Mouse (Mus musculus) forebrain, embryonic 16.5 days (tissue): ENCODE results near the gene Abca7. TPM values are rescaled to one million over a fixed set of nuclear protein-coding genes. Genes with fewer than 3 reads are reported as not detected.
"Not testable (repeated sequence)": the region's sequence is repeated elsewhere in the genome, so short reads cannot be mapped to it uniquely, and the experiment has no call there.

Experiments used
- ATAC-seq: fragments of 200-750 bp; cut with Nextera tagmentation; 2 replicates; pipeline ENCODE4 v1.8.0; 2017; ENCODE audit warnings: mild to moderate bottlenecking, moderate library complexity
- H3K27ac ChIP-seq: fragments of 300-500 bp; sonication (generic); 2 replicates; pipeline ENCODE4 v1.5.1; 2014; ENCODE audit warnings: low read length, control low read depth
- H3K27me3 ChIP-seq: fragments of 300-500 bp; sonication (generic); replicated peaks from 2 replicates; pipeline ENCODE4 v1.6.1; 2014; ENCODE audit warnings: low read length; ENCODE audit not compliant: control insufficient read depth, insufficient read depth
- H3K36me3 ChIP-seq: fragments of 300-500 bp; sonication (generic); 2 replicates; pipeline ENCODE4 v1.6.1; 2014; ENCODE audit not compliant: control insufficient read depth, insufficient read depth
- H3K4me1 ChIP-seq: fragments of 300-500 bp; sonication (generic); replicated peaks from 2 replicates; pipeline ENCODE4 v1.6.1; 2014; ENCODE audit warnings: low read length; ENCODE audit not compliant: control insufficient read depth, insufficient read depth
- H3K4me2 ChIP-seq: fragments of 300-500 bp; sonication (generic); 2 replicates; pipeline ENCODE4 v1.6.1; 2014; ENCODE audit warnings: mild to moderate bottlenecking, low read length, control low read depth
- H3K4me3 ChIP-seq: fragments of 300-500 bp; sonication (generic); replicated peaks from 2 replicates; pipeline ENCODE4 v1.5.1; 2014; ENCODE audit warnings: mild to moderate bottlenecking, low read length, control low read depth
- H3K9ac ChIP-seq: fragments of 300-500 bp; sonication (generic); replicated peaks from 2 replicates; pipeline ENCODE4 v1.6.1; 2014; ENCODE audit warnings: low read depth, low read length, control low read depth
- H3K9me3 ChIP-seq: fragments of 300-500 bp; sonication (generic); 2 replicates; pipeline ENCODE4 v1.6.1; 2016; ENCODE audit warnings: low read length; ENCODE audit not compliant: control insufficient read depth
- WGBS: fragments of 180-500 bp; shearing (Covaris S2); extraction: QIAGEN DNeasy Blood & Tissue Kit; methylation state at CpG from one replicate; pipeline ENCODE4 v1.1.7; 2014; 5-methylcytosine and 5-hydroxymethylcytosine counted together
- polyA plus RNA-seq: library from polyadenylated mRNA; unstranded; fragments of >200 nt; fragmentation: Nextera tagmentation; extraction: Ambion mirVana; gene quantifications from 2 replicates; pipeline ENCODE4 v1.2.1, GENCODE M21; 2015

The Abca7 gene
- polyA plus RNA-seq, 1 experiment from 2014 or later: 4.7 TPM

- H3K27me3 ChIP-seq: no peaks in the 10 kb centered on the region
- no peaks in the 10 kb centered on the region for H3K9me3 ChIP-seq
- H3K27ac ChIP-seq: no peak overlapping the region
- no peak for ATAC-seq
- no peak overlapping the region for H3K4me3 ChIP-seq
- no peak overlapping the region for H3K4me2 ChIP-seq
- H3K9ac ChIP-seq: no peak overlapping the region
- no peaks in the 10 kb centered on the region; the same call in 1 of the 2 replicates for H3K36me3 ChIP-seq
- 85% methylated on average over 9 of the region's 9 CpGs for WGBS
- H3K4me1 ChIP-seq: no peaks in the 10 kb centered on the region
Observed at GRCm38 (mm10) chr10:80030191-80030590, 33.9 kb downstream of the Abca7 start.

GRCm38 (mm10) chr10:80030736-80031135 is 34.4 kb downstream of the Abca7 start:
- H3K36me3 ChIP-seq: peaks cover 4% of the 10 kb centered on the region

GRCm38 (mm10) chr10:80032799-80033480 is 36.6 kb downstream of the Abca7 start:
- H3K9me3 ChIP-seq: no peaks in the 10 kb centered on the region
- H3K4me2 ChIP-seq: no peak overlapping the region
- no peaks in the 10 kb centered on the region for H3K27me3 ChIP-seq
- no peak overlapping the region for H3K9ac ChIP-seq
- H3K4me3 ChIP-seq: no peak overlapping the region
- no peak overlapping the region for H3K27ac ChIP-seq
- H3K4me1 ChIP-seq: peaks cover 4% of the 10 kb centered on the region; the same call in 1 of the 2 replicates
- 79% methylated on average over 5 of the region's 5 CpGs for WGBS
- ATAC-seq: no peak
- peaks cover 16% of the 10 kb centered on the region for H3K36me3 ChIP-seq

More at GRCm38 (mm10) chr10:80030736-80031135, 34.4 kb downstream of the Abca7 start:
- no peak overlapping the region for H3K4me3 ChIP-seq
- H3K9me3 ChIP-seq: no peaks in the 10 kb centered on the region
- H3K9ac ChIP-seq: no peak overlapping the region
- no peaks in the 10 kb centered on the region for H3K27me3 ChIP-seq
- WGBS: 88% methylated on average over 17 of the region's 17 CpGs
- no peak for ATAC-seq
- H3K27ac ChIP-seq: no peak overlapping the region
- H3K4me2 ChIP-seq: no peak overlapping the region
- H3K4me1 ChIP-seq: no peaks in the 10 kb centered on the region

- ATAC-seq: no peak
- Histone ChIP-seq H3K27me3 (no peaks in the 10 kb centered on the region), H3K27ac (no peak overlapping the region)
Observed at GRCm38 (mm10) chr10:80033511-80034391, 37.5 kb downstream of the Abca7 start.

GRCm38 (mm10) chr10:80035148-80035547 is 38.9 kb downstream of the Abca7 start:
- H3K4me3 ChIP-seq: no peak overlapping the region
- 77% methylated on average over 8 of the region's 8 CpGs for WGBS
- H3K27me3 ChIP-seq: no peaks in the 10 kb centered on the region
- no peak overlapping the region for H3K27ac ChIP-seq
- H3K36me3 ChIP-seq: peaks cover 16% of the 10 kb centered on the region
- no peak overlapping the region for H3K9ac ChIP-seq
- H3K4me2 ChIP-seq: no peak overlapping the region
- H3K9me3 ChIP-seq: no peaks in the 10 kb centered on the region
- ATAC-seq: no peak
- H3K4me1 ChIP-seq: peaks cover 17% of the 10 kb centered on the region

More at GRCm38 (mm10) chr10:80033511-80034391, 37.5 kb downstream of the Abca7 start:
- 52% methylated on average over 9 of the region's 9 CpGs for WGBS
- Histone ChIP-seq H3K4me3 (no peak overlapping the region), H3K9me3 (no peaks in the 10 kb centered on the region), H3K4me2 (no peak overlapping the region), H3K9ac (no peak overlapping the region), H3K36me3 (peaks cover 16% of the 10 kb centered on the region), H3K4me1 (peaks cover 12% of the 10 kb centered on the region)

GRCm38 (mm10) chr10:80035686-80036085 is 39.4 kb downstream of the Abca7 start:
- no peaks in the 10 kb centered on the region for H3K9me3 ChIP-seq
- no peak overlapping the region for H3K9ac ChIP-seq
- WGBS: 93% methylated on average over 5 of the region's 5 CpGs
- H3K4me1 ChIP-seq: peaks cover 17% of the 10 kb centered on the region
- no peak overlapping the region for H3K4me3 ChIP-seq
- peaks cover 16% of the 10 kb centered on the region for H3K36me3 ChIP-seq
- no peak overlapping the region for H3K27ac ChIP-seq
- no peaks in the 10 kb centered on the region for H3K27me3 ChIP-seq
- H3K4me2 ChIP-seq: no peak overlapping the region
- no peak for ATAC-seq

- Histone ChIP-seq H3K4me2 (no peak overlapping the region), H3K4me3 (no peak overlapping the region), H3K27ac (no peak overlapping the region), H3K9ac (no peak overlapping the region), H3K9me3 (no peaks in the 10 kb centered on the region), H3K4me1 (peaks cover 17% of the 10 kb centered on the region), H3K27me3 (no peaks in the 10 kb centered on the region), H3K36me3 (peaks cover 16% of the 10 kb centered on the region)
- WGBS: 93% methylated on average over 13 of the region's 13 CpGs
- no peak for ATAC-seq
Observed at GRCm38 (mm10) chr10:80036832-80037231, 40.5 kb downstream of the Abca7 start.

- Histone ChIP-seq H3K9me3 (no peaks in the 10 kb centered on the region), H3K27me3 (no peaks in the 10 kb centered on the region), H3K9ac (peak within 1 kb of the TSS; percentile 64), H3K4me1 (peaks cover 17% of the 10 kb centered on the region), H3K4me2 (peak within 1 kb of the TSS; percentile 72), H3K36me3 (peaks cover 16% of the 10 kb centered on the region), H3K27ac (peak within 1 kb of the TSS; percentile 16; the same call in 1 of the 2 replicates), H3K4me3 (peak within 1 kb of the TSS; percentile 69)
- WGBS: under 1% methylated on average over 39 of the region's 40 CpGs
- ATAC-seq: peak; percentile 99
Observed at GRCm38 (mm10) chr10:80039559-80039979, 43.3 kb downstream of the Abca7 start, which contains the start of gene Polr2e. Gene Polr2e (minus strand): TSS chr10:80039795.

GRCm38 (mm10) chr10:80041409-80042060 is 45.2 kb downstream of the Abca7 start:
- peaks cover 17% of the 10 kb centered on the region for H3K4me1 ChIP-seq
- WGBS: 85% methylated on average over 8 of the region's 8 CpGs
- not testable (repeated sequence) for H3K4me2 ChIP-seq, H3K36me3 ChIP-seq, ATAC-seq, H3K9me3 ChIP-seq, H3K9ac ChIP-seq, H3K27me3 ChIP-seq, H3K4me3 ChIP-seq, H3K27ac ChIP-seq
